Mouse (Mus musculus): ENCODE measurements around the gene A26c2.

A26c2 gene

GRCm38 (mm10) chr7:62823573-62823972 is at the start of gene A26c2:
TSS of gene A26c2 (minus strand) at chr7:62823673.
- no peak for DNase-seq (ENCODE audit: low read depth, low spot score)

DNA sequence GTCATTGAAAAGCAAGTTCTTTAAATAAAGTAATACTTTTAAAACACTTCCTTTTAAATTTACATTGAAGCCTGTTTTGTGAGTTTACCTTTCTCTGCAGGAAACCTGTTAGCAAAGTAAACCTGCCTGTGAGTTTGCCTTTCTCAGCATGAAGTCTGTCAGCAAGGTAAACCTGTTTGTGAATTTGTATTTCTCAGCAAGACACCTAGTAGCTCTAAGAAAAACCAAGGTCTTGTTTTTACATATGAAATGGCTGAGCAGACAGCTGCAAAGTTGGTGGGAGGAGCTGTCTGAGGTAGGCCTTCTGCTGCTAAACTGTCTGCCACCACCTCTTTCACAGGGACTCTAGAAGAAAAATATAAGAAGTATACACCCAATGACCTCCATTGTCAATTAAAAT is 28.0 kb upstream of the A26c2 start:
- no peak for DNase-seq (ENCODE audit: low read depth, low spot score)

Measured in telencephalon, adult 2 months (tissue).